Mouse (Mus musculus): ENCODE results near the gene Nxph4. TPM values are rescaled to one million over a fixed set of nuclear protein-coding genes. Genes with fewer than 3 reads are reported as not detected.

The Nxph4 gene
- total and polyA plus RNA-seq, 3 experiments: 0.13 to 0.14 TPM; not detected in 1

- dilution Hi-C loops (cut with MboI; ENCODE audit: extremely low pct_ligation_motif_present, extremely low pct_unique_long_range_greater_than_20kb, low sequenced_read_pairs) (no loop called here), in situ Hi-C loops (cut with MboI; ENCODE audit: low pct_ligation_motif_present, low pct_unique_long_range_greater_than_20kb, low sequenced_read_pairs) (no loop called here)
- H3K4me3 ChIP-seq (replicated peaks in 1 of 3; ENCODE audit: low read depth in 2 of 3, low read length in 2 of 3, poor library complexity in 1 of 3): no peak overlapping the region
- no peak overlapping the region for H3K4me2 ChIP-seq (ENCODE audit: insufficient read depth, low read depth, poor library complexity, severe bottlenecking)
- no peak overlapping the region for H3K9ac ChIP-seq (ENCODE audit: insufficient read depth, low read depth)
- no peak for TF ChIP-seq USF1 (IDR thresholded peaks at IDR 0.05; ENCODE audit: low read depth, low read length)
- no peak for TF ChIP-seq NRF1 (IDR thresholded peaks at IDR 0.05; ENCODE audit: low read depth, low read length)
- no peak for TF ChIP-seq ZMIZ1 (IDR thresholded peaks at IDR 0.05; ENCODE audit: low read depth, low read length)
- TF ChIP-seq ZC3H11A (IDR thresholded peaks at IDR 0.05; ENCODE audit: low read depth, low read length): no peak
- no peak for TF ChIP-seq CTCF (conservative IDR thresholded peaks at IDR 0.05 in 1 of 2, IDR thresholded peaks at IDR 0.05 in 1 of 2; ENCODE audit: low read depth in 2 of 2, low read length in 2 of 2)
- no peaks in the 10 kb centered on the region for H3K4me1 ChIP-seq (ENCODE audit: control insufficient read depth in 1 of 2, insufficient read depth in 2 of 2)
- no peaks in the 10 kb centered on the region for H3K79me2 ChIP-seq (replicated peaks; ENCODE audit: control insufficient read depth, extremely low read depth, insufficient read depth, poor library complexity, severe bottlenecking)
- H3K9me3 ChIP-seq (replicated peaks; ENCODE audit: low read length): no peaks in the 10 kb centered on the region
- no peak overlapping the region for H3K27ac ChIP-seq (ENCODE audit: insufficient read depth, low read depth)
- H3K36me3 ChIP-seq (replicated peaks in 1 of 2; ENCODE audit: control insufficient read depth in 1 of 2, insufficient read depth in 1 of 2, low read length in 1 of 2): peaks cover 31 to 63% of the 10 kb centered on the region in 2 experiments
- H3K27me3 ChIP-seq (replicated peaks): no peaks in the 10 kb centered on the region
- no peak for DNase-seq (ENCODE audit: extremely low read depth)
Observed at GRCm38 (mm10) chr10:127499516-127499915, 34.8 kb downstream of the Nxph4 start.

- no peak overlapping the region for H3K4me2 ChIP-seq (ENCODE audit: insufficient read depth, low read depth, poor library complexity, severe bottlenecking)
- no peaks in the 10 kb centered on the region for H3K4me1 ChIP-seq (ENCODE audit: control insufficient read depth in 1 of 2, insufficient read depth in 2 of 2)
- no peak overlapping the region for H3K9ac ChIP-seq (ENCODE audit: insufficient read depth, low read depth)
- TF ChIP-seq CHD2 (IDR thresholded peaks at IDR 0.05; ENCODE audit: low read length) (no peak), PAX5 (IDR thresholded peaks at IDR 0.05; ENCODE audit: low read length) (no peak), ETS1 (conservative IDR thresholded peaks at IDR 0.05; ENCODE audit: low read depth, low read length) (no peak), ZNF384 (IDR thresholded peaks at IDR 0.05; ENCODE audit: low read depth, low read length) (no peak), E2F4 (IDR thresholded peaks at IDR 0.05; ENCODE audit: insufficient replicate concordance, low read depth, low read length) (no peak), SMC3 (IDR thresholded peaks at IDR 0.05; ENCODE audit: low read depth, low read length) (no peak), UBTF (IDR thresholded peaks at IDR 0.05; ENCODE audit: low read depth, low read length) (no peak), ZMIZ1 (IDR thresholded peaks at IDR 0.05; ENCODE audit: low read depth, low read length) (no peak), RAD21 (IDR thresholded peaks at IDR 0.05; ENCODE audit: low read depth, low read length) (no peak), POLR2AphosphoS2 (IDR thresholded peaks at IDR 0.05; ENCODE audit: low read depth, low read length) (no peak), CHD1 (IDR thresholded peaks at IDR 0.05; ENCODE audit: low read depth, low read length) (no peak)
- in situ Hi-C loops (cut with MboI; ENCODE audit: low pct_ligation_motif_present, low pct_unique_long_range_greater_than_20kb, low sequenced_read_pairs) (no loop called here), dilution Hi-C loops (cut with MboI; ENCODE audit: extremely low pct_ligation_motif_present, extremely low pct_unique_long_range_greater_than_20kb, low sequenced_read_pairs) (no loop called here)
- no peak overlapping the region for H3K27ac ChIP-seq (ENCODE audit: insufficient read depth, low read depth)
- H3K9me3 ChIP-seq (replicated peaks; ENCODE audit: low read length): no peaks in the 10 kb centered on the region
- DNase-seq (ENCODE audit: extremely low read depth): no peak
- no peaks in the 10 kb centered on the region for H3K79me2 ChIP-seq (replicated peaks; ENCODE audit: control insufficient read depth, extremely low read depth, insufficient read depth, poor library complexity, severe bottlenecking)
- no peaks in the 10 kb centered on the region for H3K27me3 ChIP-seq (replicated peaks)
- no peak overlapping the region for H3K4me3 ChIP-seq (replicated peaks in 1 of 3; ENCODE audit: low read depth in 2 of 3, low read length in 2 of 3, poor library complexity in 1 of 3)
- H3K36me3 ChIP-seq (replicated peaks in 1 of 2; ENCODE audit: control insufficient read depth in 1 of 2, insufficient read depth in 1 of 2, low read length in 1 of 2): peaks cover 47 to 86% of the 10 kb centered on the region in 2 experiments
Observed at GRCm38 (mm10) chr10:127496156-127496555, 38.2 kb downstream of the Nxph4 start.

GRCm38 (mm10) chr10:127492118-127492517, 42.2 kb downstream of the Nxph4 start:
- H3K27me3 ChIP-seq (replicated peaks): no peaks in the 10 kb centered on the region
- no peak for DNase-seq (ENCODE audit: extremely low read depth)
- in situ Hi-C loops (cut with MboI; ENCODE audit: low pct_ligation_motif_present, low pct_unique_long_range_greater_than_20kb, low sequenced_read_pairs): no loop called here
- H3K4me1 ChIP-seq (ENCODE audit: control insufficient read depth in 1 of 2, insufficient read depth in 2 of 2): no peaks in the 10 kb centered on the region
- H3K79me2 ChIP-seq (replicated peaks; ENCODE audit: control insufficient read depth, extremely low read depth, insufficient read depth, poor library complexity, severe bottlenecking): no peaks in the 10 kb centered on the region
- dilution Hi-C loops (cut with MboI; ENCODE audit: extremely low pct_ligation_motif_present, extremely low pct_unique_long_range_greater_than_20kb, low sequenced_read_pairs): no loop called here
- no peak for TF ChIP-seq SIN3A (IDR thresholded peaks at IDR 0.05; ENCODE audit: low read length)
- no peak for TF ChIP-seq MAX (IDR thresholded peaks at IDR 0.05; ENCODE audit: low read length)
- TF ChIP-seq CHD2 (IDR thresholded peaks at IDR 0.05; ENCODE audit: low read length): no peak
- no peak for TF ChIP-seq TCF12 (IDR thresholded peaks at IDR 0.05; ENCODE audit: low read depth, low read length)
- no peak for TF ChIP-seq UBTF (IDR thresholded peaks at IDR 0.05; ENCODE audit: low read depth, low read length)
- TF ChIP-seq GABPA (IDR thresholded peaks at IDR 0.05; ENCODE audit: insufficient replicate concordance, low read depth, low read length): no peak
- TF ChIP-seq MXI1 (IDR thresholded peaks at IDR 0.05; ENCODE audit: low read depth, low read length): no peak
- TF ChIP-seq TBP (conservative IDR thresholded peaks at IDR 0.05; ENCODE audit: low read depth, low read length): no peak
- TF ChIP-seq ETS1 (conservative IDR thresholded peaks at IDR 0.05; ENCODE audit: low read depth, low read length): no peak
- H3K9ac ChIP-seq (ENCODE audit: insufficient read depth, low read depth): no peak overlapping the region
- H3K9me3 ChIP-seq (replicated peaks; ENCODE audit: low read length): no peaks in the 10 kb centered on the region
- H3K4me2 ChIP-seq (ENCODE audit: insufficient read depth, low read depth, poor library complexity, severe bottlenecking): no peak overlapping the region
- peaks cover 58 to 91% of the 10 kb centered on the region in 2 experiments for H3K36me3 ChIP-seq (replicated peaks in 1 of 2; ENCODE audit: control insufficient read depth in 1 of 2, insufficient read depth in 1 of 2, low read length in 1 of 2)
- H3K27ac ChIP-seq (ENCODE audit: insufficient read depth, low read depth): no peak overlapping the region
- no peak overlapping the region for H3K4me3 ChIP-seq (replicated peaks in 1 of 3; ENCODE audit: low read depth in 2 of 3, low read length in 2 of 3, poor library complexity in 1 of 3)
